Mouse (Mus musculus) liver, adult (tissue): ENCODE results near the gene Ppp1r1a.

Source experiments
- GATA4 ChIP-seq: IDR thresholded peaks from 2 replicates; pipeline ENCODE4 v1.6.1; 2014; ENCODE audit warnings: mild to moderate bottlenecking, low read length; ENCODE audit not compliant: insufficient replicate concordance

Gene Ppp1r1a

GRCm38 (mm10) chr15:103498157-103498556 lies 39.6 kb downstream of the Ppp1r1a start:
- TF ChIP-seq GATA4, result no peak

- no peak for TF ChIP-seq GATA4
Measured at GRCm38 (mm10) chr15:103496204-103497140, 41.3 kb downstream of the Ppp1r1a start.

- TF ChIP-seq GATA4, result no peak
Measured at GRCm38 (mm10) chr15:103488336-103488735, 49.5 kb downstream of the Ppp1r1a start.

GRCm38 (mm10) chr15:103486658-103487057 lies 51.1 kb downstream of the Ppp1r1a start:
- TF ChIP-seq GATA4, result no peak

- no peak for TF ChIP-seq GATA4
Measured at GRCm38 (mm10) chr15:103485106-103485505, 52.7 kb downstream of the Ppp1r1a start.

GRCm38 (mm10) chr15:103484490-103484889 lies 53.3 kb downstream of the Ppp1r1a start:
- TF ChIP-seq GATA4, result no peak

- no peak for TF ChIP-seq GATA4
Measured at GRCm38 (mm10) chr15:103482488-103482887, 55.3 kb downstream of the Ppp1r1a start.
